Mouse (Mus musculus) leukemia stem cell, adult 10-12 weeks (primary cell): ENCODE measurements around the gene Gm21748. TPM values are rescaled to one million over a fixed set of nuclear protein-coding genes. Genes with fewer than 3 reads are reported as not detected.

Experiments
- polyA plus RNA-seq: library from polyadenylated mRNA; stranded (reverse); fragments of >175 nt; gene quantifications from 2 replicates; pipeline ENCODE4 v1.2.3, GENCODE M21; 2012; ENCODE audit warnings: low replicate concordance

The Gm21748 gene
- not detected in 2 replicates for polyA plus RNA-seq

GRCm38 (mm10) chrY:90839077-90839476 is at the start of gene Gm21748:
Gene Gm21748, minus strand, starts transcription at chrY:90839177.

Other genes starting within 250 kb of the Gm21748 start
- not detected in 2 replicates for gene Gm21860, start 84.4 kb downstream of the Gm21748 start, polyA plus RNA-seq
- not detected in 2 replicates for gene Gm47283, start 54.4 kb downstream of the Gm21748 start, polyA plus RNA-seq